Mouse (Mus musculus) limb, embryonic 15.5 days (tissue): Measurements from ENCODE around the gene Cfap77. TPM values are rescaled to one million over a fixed set of nuclear protein-coding genes. Genes with fewer than 3 reads are reported as not detected.

Source experiments
- ATAC-seq: fragments of 200-750 bp; cut with Nextera tagmentation; 2 replicates; pipeline ENCODE4 v1.8.0; 2017; ENCODE audit warnings: low read depth, moderate TSS enrichment; ENCODE audit not compliant: insufficient number of reproducible peaks, low FRiP score, low TSS enrichment
- H3K27ac ChIP-seq: fragments of 300-500 bp; sonication (generic); 2 replicates; pipeline ENCODE4 v1.5.1; 2015; ENCODE audit warnings: moderate library complexity, mild to moderate bottlenecking, inconsistent platforms
- H3K27me3 ChIP-seq: fragments of 300-500 bp; sonication (generic); 2 replicates; pipeline ENCODE4 v1.6.1; 2015; ENCODE audit warnings: inconsistent platforms
- H3K36me3 ChIP-seq: fragments of 300-500 bp; sonication (generic); 2 replicates; pipeline ENCODE4 v1.6.1; 2015; ENCODE audit warnings: inconsistent platforms
- H3K4me1 ChIP-seq: fragments of 300-500 bp; sonication (generic); 2 replicates; pipeline ENCODE4 v1.6.1; 2015; ENCODE audit warnings: inconsistent platforms
- H3K4me2 ChIP-seq: fragments of 300-500 bp; sonication (generic); 2 replicates; pipeline ENCODE4 v1.6.1; 2015; ENCODE audit warnings: mild to moderate bottlenecking, inconsistent platforms
- H3K4me3 ChIP-seq: fragments of 300-500 bp; sonication (generic); 2 replicates; pipeline ENCODE4 v1.5.1; 2015; ENCODE audit warnings: mild to moderate bottlenecking, inconsistent platforms
- H3K9ac ChIP-seq: fragments of 300-500 bp; sonication (generic); 2 replicates; pipeline ENCODE4 v1.6.1; 2015; ENCODE audit warnings: inconsistent platforms
- H3K9me3 ChIP-seq: fragments of 300-500 bp; sonication (generic); 2 replicates; pipeline ENCODE4 v1.6.1; 2016; ENCODE audit warnings: inconsistent platforms
- WGBS: fragments of 180-500 bp; shearing (Covaris S2); methylation state at CpG from one replicate; pipeline ENCODE4 v1.1.7; 2015; 5-methylcytosine and 5-hydroxymethylcytosine counted together
- polyA plus RNA-seq: library from polyadenylated mRNA; unstranded; fragments of >200 nt; fragmentation: Nextera tagmentation; extraction: Ambion mirVana; gene quantifications from 2 replicates; pipeline ENCODE4 v1.2.1, GENCODE M21; 2015

Gene Cfap77
- polyA plus RNA-seq, 1 experiment from 2014 or later = 0.29 TPM

DNA sequence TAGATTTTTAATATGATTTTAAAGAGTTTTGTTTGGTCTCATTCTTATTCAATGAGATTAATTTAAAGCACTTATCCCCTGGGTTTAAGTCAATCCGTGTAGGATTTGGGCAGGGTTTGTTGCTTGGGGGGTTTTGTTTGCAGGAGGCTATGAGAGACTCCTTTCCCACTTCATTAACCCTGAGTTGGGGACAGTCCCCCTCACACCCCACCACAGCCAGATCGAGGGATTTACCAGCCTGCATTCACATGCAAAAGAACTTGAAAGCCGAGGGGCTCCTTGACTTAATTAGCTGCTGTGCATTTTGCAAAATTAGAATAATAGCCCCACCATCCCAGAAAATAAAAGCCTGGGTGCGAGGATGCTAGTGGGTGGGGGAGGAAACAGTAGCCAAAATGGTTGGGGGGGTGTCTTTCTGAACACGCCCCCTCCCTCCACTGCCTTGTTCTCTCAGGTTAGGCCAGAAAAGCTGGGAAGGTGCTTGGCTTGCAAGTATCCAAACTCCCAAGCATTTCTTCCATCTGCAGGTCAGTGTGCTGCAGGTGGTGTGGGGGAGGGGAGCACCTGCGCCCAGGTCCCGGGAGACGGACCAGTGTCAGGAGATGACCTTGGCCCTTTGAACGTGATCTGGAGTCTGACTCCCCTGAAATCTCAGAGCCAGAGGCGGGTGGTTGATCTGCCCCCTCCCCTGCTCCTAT lies 147.0 kb downstream of the Cfap77 start:
- no peak overlapping the region for H3K27ac ChIP-seq
- peak overlapping the region; percentile 19; the same call in 1 of the 2 replicates for H3K4me3 ChIP-seq
- H3K9ac ChIP-seq = no peak overlapping the region
- H3K36me3 ChIP-seq = peaks cover 28% of the 10 kb centered on the region
- H3K9me3 ChIP-seq = no peaks in the 10 kb centered on the region
- WGBS = 5% methylated on average over 10 of the region's 10 CpGs
- peaks cover 72% of the 10 kb centered on the region for H3K27me3 ChIP-seq
- ATAC-seq = no peak
- H3K4me1 ChIP-seq = peaks cover 23% of the 10 kb centered on the region
- H3K4me2 ChIP-seq = peak overlapping the region; percentile 34; the same call in 1 of the 2 replicates

GRCm38 (mm10) chr2:28905561-28905960 lies 149.3 kb downstream of the Cfap77 start:
- peaks cover 49% of the 10 kb centered on the region for H3K27me3 ChIP-seq
- 62% methylated on average over 4 of the region's 4 CpGs for WGBS
- no peak for ATAC-seq

DNA sequence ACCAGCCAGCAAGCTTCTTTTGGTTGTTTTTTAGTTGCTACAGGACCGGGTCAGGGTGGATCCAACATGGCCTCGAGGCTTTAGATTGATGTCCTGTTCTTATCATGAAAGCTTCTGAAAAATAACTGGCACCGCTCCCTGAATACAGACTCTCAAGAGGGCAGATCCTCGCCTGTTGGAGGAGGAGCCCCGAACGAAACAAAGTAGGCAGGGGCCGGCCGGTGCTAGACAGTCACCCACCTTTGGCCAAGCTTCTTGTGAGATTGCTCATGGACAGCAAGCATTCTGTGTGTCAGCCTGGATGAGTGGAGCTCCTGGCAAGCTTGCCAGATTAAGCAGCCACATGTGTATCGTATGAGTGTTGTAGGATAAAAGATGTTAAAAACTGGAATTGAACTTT lies 150.1 kb downstream of the Cfap77 start:
- Histone ChIP-seq H3K36me3 (peaks cover 37% of the 10 kb centered on the region), H3K4me1 (peaks cover 17% of the 10 kb centered on the region), H3K4me2 (no peak overlapping the region), H3K27me3 (peaks cover 41% of the 10 kb centered on the region), H3K9me3 (no peaks in the 10 kb centered on the region), H3K4me3 (no peak overlapping the region), H3K27ac (no peak overlapping the region), H3K9ac (no peak overlapping the region)
- 88% methylated on average over 9 of the region's 9 CpGs for WGBS
- no peak for ATAC-seq

More at GRCm38 (mm10) chr2:28905561-28905960, 149.3 kb downstream of the Cfap77 start:
- Histone ChIP-seq H3K4me2 (no peak overlapping the region), H3K9ac (no peak overlapping the region), H3K36me3 (peaks cover 34% of the 10 kb centered on the region), H3K4me1 (peaks cover 17% of the 10 kb centered on the region), H3K27ac (no peak overlapping the region), H3K9me3 (no peaks in the 10 kb centered on the region), H3K4me3 (no peak overlapping the region)

- WGBS = 90% methylated on average over 5 of the region's 5 CpGs
- H3K27ac ChIP-seq = no peak overlapping the region
- no peak overlapping the region for H3K4me3 ChIP-seq
- H3K9ac ChIP-seq = no peak overlapping the region
- peaks cover 10% of the 10 kb centered on the region for H3K4me1 ChIP-seq
- no peaks in the 10 kb centered on the region for H3K9me3 ChIP-seq
- H3K27me3 ChIP-seq = peaks cover 32% of the 10 kb centered on the region
- no peak overlapping the region for H3K4me2 ChIP-seq
- peaks cover 43% of the 10 kb centered on the region for H3K36me3 ChIP-seq
- no peak for ATAC-seq
These were observed 151.0 kb downstream of the Cfap77 start for GRCm38 (mm10) chr2:28903871-28904270.

GRCm38 (mm10) chr2:28902291-28902690 lies 152.6 kb downstream of the Cfap77 start:
- 89% methylated on average over 8 of the region's 8 CpGs for WGBS
- H3K36me3 ChIP-seq = peaks cover 58% of the 10 kb centered on the region
- H3K4me2 ChIP-seq = no peak overlapping the region
- H3K9me3 ChIP-seq = no peaks in the 10 kb centered on the region
- no peaks in the 10 kb centered on the region for H3K4me1 ChIP-seq
- no peak overlapping the region for H3K4me3 ChIP-seq
- H3K9ac ChIP-seq = no peak overlapping the region
- H3K27ac ChIP-seq = no peak overlapping the region
- peaks cover 16% of the 10 kb centered on the region for H3K27me3 ChIP-seq
- no peak for ATAC-seq

DNA sequence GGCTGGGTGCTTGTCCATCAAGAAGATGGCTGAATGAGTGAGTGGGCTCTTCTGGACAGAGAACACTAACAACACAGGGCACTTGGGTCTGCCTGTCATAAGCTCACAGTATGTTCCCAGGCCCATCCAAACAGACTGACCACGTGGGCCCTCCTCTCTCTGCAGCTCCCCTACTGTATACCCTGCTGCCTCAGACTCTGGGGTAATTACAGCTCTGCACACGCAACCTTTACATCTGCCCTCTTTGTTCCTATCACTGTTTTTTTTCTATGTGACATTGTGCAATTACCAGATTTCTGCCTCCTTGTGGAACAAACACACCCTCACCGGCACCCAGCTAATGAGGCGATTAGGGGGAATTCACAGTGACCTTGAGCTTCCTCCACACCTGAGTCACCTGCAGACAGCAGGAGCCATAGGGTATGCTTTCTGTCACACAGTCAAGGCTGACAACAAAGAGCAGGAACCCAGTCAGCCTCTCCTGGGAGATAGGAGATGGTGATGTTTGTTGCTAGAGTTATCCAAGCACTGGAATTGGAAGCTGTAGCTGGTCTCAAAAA lies 157.4 kb downstream of the Cfap77 start:
- H3K27me3 ChIP-seq = no peaks in the 10 kb centered on the region
- H3K4me1 ChIP-seq = no peaks in the 10 kb centered on the region
- no peaks in the 10 kb centered on the region for H3K9me3 ChIP-seq
- H3K27ac ChIP-seq = no peak overlapping the region
- WGBS = 75% methylated on average over 4 of the region's 4 CpGs
- H3K4me2 ChIP-seq = no peak overlapping the region
- no peak overlapping the region for H3K9ac ChIP-seq
- H3K4me3 ChIP-seq = no peak overlapping the region
- H3K36me3 ChIP-seq = peaks cover 70% of the 10 kb centered on the region
- ATAC-seq = no peak

DNA sequence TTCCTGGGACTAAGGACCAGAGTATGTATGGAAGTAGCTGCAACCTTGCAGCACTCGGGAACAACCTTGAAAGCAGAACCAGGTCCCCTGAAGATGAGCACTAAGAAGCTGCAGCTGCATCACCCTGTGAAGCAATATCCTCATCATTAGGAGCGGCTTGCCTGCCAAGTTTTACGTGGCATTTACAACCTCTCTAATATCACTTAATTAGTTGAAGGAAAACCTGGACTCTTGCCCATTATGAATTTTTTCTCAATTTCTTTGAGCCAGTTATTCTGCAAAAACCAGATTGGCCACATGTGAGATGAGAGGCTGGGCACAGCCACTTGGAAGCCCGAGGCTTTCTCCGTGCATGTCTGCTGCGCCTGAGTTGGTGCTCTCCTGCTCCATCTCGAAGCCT lies 159.0 kb downstream of the Cfap77 start:
- Histone ChIP-seq H3K4me2 (no peak overlapping the region), H3K36me3 (peaks cover 78% of the 10 kb centered on the region), H3K9me3 (no peaks in the 10 kb centered on the region), H3K9ac (no peak overlapping the region), H3K4me3 (no peak overlapping the region), H3K27me3 (no peaks in the 10 kb centered on the region), H3K4me1 (no peaks in the 10 kb centered on the region), H3K27ac (no peak overlapping the region)
- WGBS = 58% methylated on average over 7 of the region's 7 CpGs
- ATAC-seq = no peak

GRCm38 (mm10) chr2:28893526-28893925 lies 161.3 kb downstream of the Cfap77 start:
- no peak overlapping the region for H3K9ac ChIP-seq
- H3K4me3 ChIP-seq = no peak overlapping the region
- ATAC-seq = no peak
- H3K4me2 ChIP-seq = no peak overlapping the region
- H3K9me3 ChIP-seq = no peaks in the 10 kb centered on the region
- H3K4me1 ChIP-seq = no peaks in the 10 kb centered on the region
- H3K36me3 ChIP-seq = peaks cover 78% of the 10 kb centered on the region
- no peaks in the 10 kb centered on the region for H3K27me3 ChIP-seq
- H3K27ac ChIP-seq = no peak overlapping the region
- WGBS = 71% methylated on average over 6 of the region's 6 CpGs

GRCm38 (mm10) chr2:28892796-28893195 lies 162.1 kb downstream of the Cfap77 start:
- ATAC-seq = no peak
- peaks cover 78% of the 10 kb centered on the region for H3K36me3 ChIP-seq
- no peaks in the 10 kb centered on the region for H3K4me1 ChIP-seq
- no peak overlapping the region for H3K9ac ChIP-seq
- WGBS = 81% methylated on average over 1 of the region's 1 CpGs
- H3K27ac ChIP-seq = no peak overlapping the region
- H3K27me3 ChIP-seq = no peaks in the 10 kb centered on the region
- H3K4me3 ChIP-seq = no peak overlapping the region
- H3K9me3 ChIP-seq = no peaks in the 10 kb centered on the region
- no peak overlapping the region for H3K4me2 ChIP-seq

DNA sequence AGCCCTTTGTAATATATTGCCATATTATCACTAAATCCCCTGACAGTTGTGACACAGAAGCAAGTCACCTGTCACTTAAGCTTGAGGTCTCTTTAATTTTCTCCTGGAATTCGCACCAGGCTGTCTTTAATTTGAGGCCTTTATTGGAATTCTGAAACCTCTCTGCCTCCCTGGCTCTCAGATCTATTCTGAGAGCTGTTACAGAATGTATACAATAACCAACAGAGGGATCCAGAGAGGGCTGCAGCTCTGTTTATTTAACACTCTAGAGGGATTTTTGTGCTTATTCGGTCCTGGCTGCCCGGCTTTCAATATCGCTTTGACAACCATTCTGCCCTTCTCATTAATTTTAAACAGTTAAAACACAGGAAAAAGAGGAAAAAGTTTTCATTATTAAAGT lies 170.0 kb downstream of the Cfap77 start:
- Histone ChIP-seq H3K36me3 (peaks cover 66% of the 10 kb centered on the region), H3K27ac (no peak overlapping the region), H3K4me3 (no peak overlapping the region), H3K9me3 (no peaks in the 10 kb centered on the region), H3K4me2 (no peak overlapping the region), H3K4me1 (no peaks in the 10 kb centered on the region), H3K27me3 (no peaks in the 10 kb centered on the region), H3K9ac (no peak overlapping the region)
- WGBS = 61% methylated on average over 4 of the region's 4 CpGs
- ATAC-seq = no peak

- H3K36me3 ChIP-seq = peaks cover 57% of the 10 kb centered on the region
- H3K4me1 ChIP-seq = no peaks in the 10 kb centered on the region
- no peak overlapping the region for H3K27ac ChIP-seq
- H3K4me3 ChIP-seq = no peak overlapping the region
- no peaks in the 10 kb centered on the region for H3K9me3 ChIP-seq
- 77% methylated on average over 6 of the region's 6 CpGs for WGBS
- no peak overlapping the region for H3K9ac ChIP-seq
- no peak overlapping the region for H3K4me2 ChIP-seq
- H3K27me3 ChIP-seq = no peaks in the 10 kb centered on the region
- no peak for ATAC-seq
These were observed 171.9 kb downstream of the Cfap77 start for GRCm38 (mm10) chr2:28882826-28883485.

DNA sequence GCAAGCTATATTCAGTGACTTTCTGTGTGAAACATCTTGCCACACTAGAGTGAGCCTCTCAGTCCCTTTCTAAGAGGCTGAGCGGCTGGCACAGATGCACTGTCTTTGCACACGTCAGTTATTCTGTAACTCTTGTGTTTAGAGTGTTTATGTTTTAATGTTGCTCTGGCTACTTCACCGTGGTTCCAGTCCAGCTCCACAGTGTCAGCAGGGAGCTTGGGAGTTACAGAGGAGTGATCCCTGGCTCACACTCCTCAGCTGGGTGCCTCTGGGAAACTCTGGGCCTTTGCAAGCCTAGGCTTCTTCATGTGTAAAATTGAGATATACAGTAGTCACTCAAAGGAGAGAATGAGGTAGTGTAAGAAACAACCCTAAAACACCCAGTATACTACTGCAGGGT lies 172.8 kb downstream of the Cfap77 start:
- no peaks in the 10 kb centered on the region for H3K27me3 ChIP-seq
- H3K9ac ChIP-seq = no peak overlapping the region
- H3K36me3 ChIP-seq = peaks cover 55% of the 10 kb centered on the region
- H3K4me3 ChIP-seq = no peak overlapping the region
- no peak for ATAC-seq
- H3K27ac ChIP-seq = no peak overlapping the region
- H3K9me3 ChIP-seq = no peaks in the 10 kb centered on the region
- WGBS = 89% methylated on average over 3 of the region's 3 CpGs
- no peaks in the 10 kb centered on the region for H3K4me1 ChIP-seq
- no peak overlapping the region for H3K4me2 ChIP-seq
